Mouse (Mus musculus) intestine, embryonic 14.5 days (tissue): ENCODE data around the gene Apba1. TPM values are rescaled to one million over a fixed set of nuclear protein-coding genes. Genes with fewer than 3 reads are reported as not detected.

Source experiments
- ATAC-seq: fragments of 200-750 bp; cut with Nextera tagmentation; replicated peaks from 2 replicates; pipeline ENCODE4 v1.8.0; 2017; ENCODE audit warnings: low read depth, moderate number of reproducible peaks, moderate TSS enrichment, moderate library complexity; ENCODE audit not compliant: low FRiP score, low TSS enrichment
- DNase-seq: peaks from one replicate; pipeline ENCODE4 v3.0.0-alpha.2; 2018; ENCODE audit warnings: low spot score
- H3K27ac ChIP-seq: fragments of 300-500 bp; sonication (generic); 2 replicates; pipeline ENCODE4 v1.5.1; 2014; ENCODE audit warnings: low read depth, mild to moderate bottlenecking, control low read depth
- H3K27me3 ChIP-seq: fragments of 300-500 bp; sonication (generic); replicated peaks from 2 replicates; pipeline ENCODE4 v1.6.1; 2014; ENCODE audit warnings: low read length, control low read depth; ENCODE audit not compliant: control insufficient read depth, insufficient read depth
- H3K36me3 ChIP-seq: fragments of 300-500 bp; sonication (generic); 2 replicates; pipeline ENCODE4 v1.6.1; 2014; ENCODE audit warnings: low read length, control low read depth; ENCODE audit not compliant: control insufficient read depth, insufficient read depth
- H3K4me1 ChIP-seq: fragments of 300-500 bp; sonication (generic); replicated peaks from 2 replicates; pipeline ENCODE4 v1.6.1; 2014; ENCODE audit warnings: low read length, control low read depth, mixed read lengths; ENCODE audit not compliant: control insufficient read depth, insufficient read depth
- H3K4me2 ChIP-seq: fragments of 300-500 bp; sonication (generic); 2 replicates; pipeline ENCODE4 v1.6.1; 2014; ENCODE audit warnings: low read length
- H3K4me3 ChIP-seq: fragments of 300-500 bp; sonication (generic); 2 replicates; pipeline ENCODE4 v1.5.1; 2014; ENCODE audit warnings: low read depth, low read length, control low read depth, mixed read lengths
- H3K9ac ChIP-seq: fragments of 300-500 bp; sonication (generic); 2 replicates; pipeline ENCODE4 v1.6.1; 2014; ENCODE audit warnings: mild to moderate bottlenecking, low read length
- H3K9me3 ChIP-seq: fragments of 300-500 bp; sonication (generic); 2 replicates; pipeline ENCODE4 v1.6.1; 2016; ENCODE audit warnings: low read length, control low read depth; ENCODE audit not compliant: control insufficient read depth
- WGBS: fragments of 180-500 bp; shearing (Covaris S2); extraction: QIAGEN DNeasy Blood & Tissue Kit; methylation state at CpG from one replicate; pipeline ENCODE4 v1.1.7; 2014; 5-methylcytosine and 5-hydroxymethylcytosine counted together
- polyA plus RNA-seq: library from polyadenylated mRNA; unstranded; fragments of >200 nt; fragmentation: Nextera tagmentation; extraction: Ambion mirVana; gene quantifications from 2 replicates; pipeline ENCODE4 v1.2.1, GENCODE M21; 2014

Apba1 gene
- polyA plus RNA-seq: 0.77 and 0.89 TPM in 2 replicates

- H3K9me3 ChIP-seq: no peaks in the 10 kb centered on the region
- under 1% methylated on average over 77 of the region's 98 CpGs for WGBS
- ATAC-seq: peak; percentile 84
- peak within 1 kb of the TSS; percentile 68 for H3K4me3 ChIP-seq
- H3K36me3 ChIP-seq: no peaks in the 10 kb centered on the region
- no peaks in the 10 kb centered on the region for H3K4me1 ChIP-seq
- H3K27ac ChIP-seq: peak within 1 kb of the TSS; percentile 40; the same call in 1 of the 2 replicates
- peak within 1 kb of the TSS; percentile 74 for H3K9ac ChIP-seq
- H3K27me3 ChIP-seq: peaks cover 22% of the 10 kb centered on the region
- peak within 1 kb of the TSS; percentile 85 for H3K4me2 ChIP-seq
- peak; percentile 87 for DNase-seq
Observed at GRCm38 (mm10) chr19:23758554-23759321, at the start of gene Apba1. Gene Apba1 (plus strand): TSS chr19:23758887.

GRCm38 (mm10) chr19:23746506-23746905 lies 12.2 kb upstream of the Apba1 start:
- WGBS: 77% methylated on average over 3 of the region's 3 CpGs
- no peaks in the 10 kb centered on the region for H3K36me3 ChIP-seq
- no peak overlapping the region for H3K4me2 ChIP-seq
- no peaks in the 10 kb centered on the region for H3K9me3 ChIP-seq
- no peak for ATAC-seq
- no peak for DNase-seq
- no peaks in the 10 kb centered on the region for H3K4me1 ChIP-seq
- no peaks in the 10 kb centered on the region for H3K27me3 ChIP-seq
- H3K27ac ChIP-seq: no peak overlapping the region
- no peak overlapping the region for H3K9ac ChIP-seq
- no peak overlapping the region for H3K4me3 ChIP-seq

- Histone ChIP-seq H3K4me3 (no peak overlapping the region), H3K9ac (no peak overlapping the region), H3K36me3 (no peaks in the 10 kb centered on the region), H3K27me3 (peaks cover 22% of the 10 kb centered on the region), H3K9me3 (no peaks in the 10 kb centered on the region), H3K27ac (no peak overlapping the region), H3K4me2 (peak overlapping the region; percentile 18; the same call in 1 of the 2 replicates), H3K4me1 (no peaks in the 10 kb centered on the region)
- no peak for ATAC-seq
- 9% methylated on average over 7 of the region's 7 CpGs for WGBS
- no peak for DNase-seq
Observed at GRCm38 (mm10) chr19:23757011-23757410, 1.7 kb upstream of the Apba1 start.

- Histone ChIP-seq H3K4me3 (peak overlapping the region; percentile 68), H3K9me3 (no peaks in the 10 kb centered on the region), H3K4me2 (peak overlapping the region; percentile 85), H3K27me3 (peaks cover 22% of the 10 kb centered on the region), H3K9ac (peak overlapping the region; percentile 74), H3K36me3 (no peaks in the 10 kb centered on the region), H3K4me1 (no peaks in the 10 kb centered on the region), H3K27ac (peak overlapping the region; percentile 40; the same call in 1 of the 2 replicates)
- WGBS: under 1% methylated on average over 40 of the region's 40 CpGs
- peak; percentile 71 for ATAC-seq
- peak; percentile 99 for DNase-seq
Observed at GRCm38 (mm10) chr19:23757961-23758553, 630 bp upstream of the Apba1 start.

- Histone ChIP-seq H3K4me3 (peak overlapping the region; percentile 68), H3K36me3 (no peaks in the 10 kb centered on the region), H3K27me3 (peaks cover 22% of the 10 kb centered on the region), H3K9ac (peak overlapping the region; percentile 74), H3K9me3 (no peaks in the 10 kb centered on the region), H3K27ac (no peak overlapping the region), H3K4me2 (peak overlapping the region; percentile 85), H3K4me1 (no peaks in the 10 kb centered on the region)
- WGBS: 3% methylated on average over 17 of the region's 17 CpGs
- ATAC-seq: no peak; the same call in 1 of the 2 replicates
- peak; percentile 58 for DNase-seq
Observed at GRCm38 (mm10) chr19:23759322-23759945, 747 bp downstream of the Apba1 start.

GRCm38 (mm10) chr19:23763371-23763770 lies 4.7 kb downstream of the Apba1 start:
- H3K36me3 ChIP-seq: no peaks in the 10 kb centered on the region
- 84% methylated on average over 6 of the region's 6 CpGs for WGBS
- no peak for ATAC-seq
- H3K4me2 ChIP-seq: no peak overlapping the region
- H3K27ac ChIP-seq: no peak overlapping the region
- no peaks in the 10 kb centered on the region for H3K9me3 ChIP-seq
- H3K9ac ChIP-seq: no peak overlapping the region
- H3K4me3 ChIP-seq: no peak overlapping the region
- no peaks in the 10 kb centered on the region for H3K4me1 ChIP-seq
- no peak for DNase-seq
- peaks cover 22% of the 10 kb centered on the region for H3K27me3 ChIP-seq

GRCm38 (mm10) chr19:23764051-23764450 lies 5.4 kb downstream of the Apba1 start:
- Histone ChIP-seq H3K4me3 (no peak overlapping the region), H3K4me2 (no peak overlapping the region), H3K36me3 (no peaks in the 10 kb centered on the region), H3K27me3 (peaks cover 22% of the 10 kb centered on the region), H3K4me1 (no peaks in the 10 kb centered on the region), H3K9ac (no peak overlapping the region), H3K9me3 (no peaks in the 10 kb centered on the region), H3K27ac (no peak overlapping the region)
- 83% methylated on average over 2 of the region's 2 CpGs for WGBS
- no peak for ATAC-seq
- no peak for DNase-seq

- Histone ChIP-seq H3K27ac (no peak overlapping the region), H3K4me2 (no peak overlapping the region)
- DNase-seq: no peak
Observed at GRCm38 (mm10) chr19:23768864-23769263, 10.2 kb downstream of the Apba1 start.

More at GRCm38 (mm10) chr19:23768864-23769263, 10.2 kb downstream of the Apba1 start:
- no peak overlapping the region for H3K9ac ChIP-seq
- H3K27me3 ChIP-seq: no peaks in the 10 kb centered on the region
- H3K4me3 ChIP-seq: no peak overlapping the region
- ATAC-seq: no peak
- WGBS: 69% methylated on average over 5 of the region's 5 CpGs
- H3K36me3 ChIP-seq: no peaks in the 10 kb centered on the region
- no peaks in the 10 kb centered on the region for H3K4me1 ChIP-seq
- no peaks in the 10 kb centered on the region for H3K9me3 ChIP-seq
